Mouse (Mus musculus): ENCODE data around the gene Efcab1. TPM values are rescaled to one million over a fixed set of nuclear protein-coding genes. Genes with fewer than 3 reads are reported as not detected.

The Efcab1 gene
- polyA plus RNA-seq, 1 experiment, result 4.4 TPM

DNA sequence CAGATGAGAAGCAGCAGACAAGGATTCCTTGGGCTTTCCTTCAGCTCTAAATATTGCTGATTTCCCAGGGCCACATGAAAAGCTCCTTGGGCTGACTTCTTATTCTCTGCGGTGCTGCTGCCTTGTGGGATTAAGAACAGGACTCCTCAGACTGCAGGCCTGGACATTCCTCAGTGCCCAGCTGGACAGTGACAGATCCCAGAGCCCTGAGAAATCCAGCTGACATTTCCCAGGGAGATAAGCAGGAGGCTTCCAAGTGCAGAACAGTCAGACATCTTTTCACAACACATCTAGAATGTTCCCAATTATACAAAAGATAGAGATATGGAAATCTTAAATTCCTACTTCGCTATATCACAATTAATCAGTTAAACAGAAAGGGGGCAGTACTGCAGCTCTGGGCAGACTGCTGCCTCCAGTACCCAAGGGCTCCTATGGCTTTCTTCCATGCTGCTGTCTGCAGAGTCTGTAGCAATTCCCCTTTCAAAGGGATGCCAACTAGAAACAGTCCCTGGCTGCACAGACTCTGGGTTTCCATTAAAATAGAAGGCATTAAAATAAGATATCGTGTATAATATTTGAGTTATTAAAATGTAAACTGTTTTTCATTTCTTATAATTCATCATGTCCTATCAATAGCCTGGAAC lies 86.2 kb downstream of the Efcab1 start:
- DNase-seq (ENCODE audit: extremely low spot score in 1 of 2, low spot score in 1 of 2), result no peak

DNA sequence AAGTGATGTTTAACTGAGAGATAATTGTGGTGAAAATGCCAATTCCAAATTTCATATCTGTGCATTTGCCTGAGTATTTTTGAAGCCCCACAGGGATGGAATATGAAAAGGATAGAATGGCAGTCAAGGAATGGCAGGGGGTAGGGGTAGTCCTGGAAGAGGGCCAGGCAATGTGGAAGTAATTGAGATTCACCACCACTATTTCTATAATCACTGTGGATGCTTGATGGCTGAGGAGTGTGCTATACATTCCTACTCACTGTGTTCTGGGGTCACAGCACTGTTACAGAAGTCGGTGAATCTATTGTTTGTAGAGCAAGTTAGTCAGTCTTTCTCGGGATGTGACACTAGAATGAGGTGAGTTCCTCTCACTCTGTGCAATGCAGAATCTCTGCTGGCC lies 108.3 kb downstream of the Efcab1 start:
- no peak for DNase-seq (ENCODE audit: extremely low spot score in 1 of 2, low spot score in 1 of 2)
